Mouse (Mus musculus) liver, embryonic 18 days (tissue): ENCODE data around the gene Herpud1. TPM values are rescaled to one million over a fixed set of nuclear protein-coding genes. Genes with fewer than 3 reads are reported as not detected.

ENCODE experiments used
- polyA plus RNA-seq: library from polyadenylated mRNA; depleted of rRNA; stranded (reverse); fragments of >200 nt; gene quantifications from 2 replicates; pipeline ENCODE4 v1.2.3, GENCODE M21; 2012; rRNA removed

Gene Herpud1
- polyA plus RNA-seq: 225 and 236 TPM in 2 replicates

DNA sequence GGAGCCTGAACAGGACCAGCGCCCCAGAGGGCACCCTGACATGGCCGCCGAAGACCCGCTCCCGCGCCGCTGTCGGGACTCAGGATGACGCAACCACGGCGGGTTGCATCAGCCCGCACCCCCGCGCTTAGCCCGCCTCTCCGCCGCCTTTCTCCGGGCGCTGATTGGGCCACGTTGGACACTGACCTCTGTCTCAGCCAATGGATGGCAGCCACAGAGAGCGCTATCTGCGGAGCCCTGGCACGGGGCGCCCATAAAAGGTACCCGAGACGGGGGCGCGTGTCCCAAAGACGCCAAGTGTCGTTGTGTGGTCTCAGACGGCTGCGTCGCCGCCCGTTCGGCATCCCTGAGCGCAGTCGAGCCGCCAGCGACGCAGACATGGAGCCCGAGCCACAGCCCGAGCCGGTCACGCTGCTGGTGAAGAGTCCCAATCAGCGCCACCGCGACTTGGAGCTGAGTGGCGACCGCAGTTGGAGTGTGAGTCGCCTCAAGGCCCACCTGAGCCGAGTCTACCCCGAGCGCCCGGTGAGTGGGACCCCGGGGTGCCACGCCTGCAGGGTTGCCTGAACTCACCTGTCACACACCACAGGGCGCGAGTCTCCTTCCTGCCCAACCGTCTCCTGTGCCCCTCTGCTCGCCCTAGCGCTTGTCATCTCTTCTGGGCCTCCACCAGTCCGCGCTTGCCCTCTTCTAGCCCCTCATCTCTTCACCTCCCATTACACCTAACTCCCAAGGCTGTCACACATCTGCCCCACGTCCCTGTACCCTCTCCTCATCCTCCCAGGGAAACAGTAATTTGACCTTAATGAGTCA, at the start of gene Herpud1:
Gene Herpud1 (plus strand): TSS at position 225 of the 813 bp plus-strand sequence.

DNA sequence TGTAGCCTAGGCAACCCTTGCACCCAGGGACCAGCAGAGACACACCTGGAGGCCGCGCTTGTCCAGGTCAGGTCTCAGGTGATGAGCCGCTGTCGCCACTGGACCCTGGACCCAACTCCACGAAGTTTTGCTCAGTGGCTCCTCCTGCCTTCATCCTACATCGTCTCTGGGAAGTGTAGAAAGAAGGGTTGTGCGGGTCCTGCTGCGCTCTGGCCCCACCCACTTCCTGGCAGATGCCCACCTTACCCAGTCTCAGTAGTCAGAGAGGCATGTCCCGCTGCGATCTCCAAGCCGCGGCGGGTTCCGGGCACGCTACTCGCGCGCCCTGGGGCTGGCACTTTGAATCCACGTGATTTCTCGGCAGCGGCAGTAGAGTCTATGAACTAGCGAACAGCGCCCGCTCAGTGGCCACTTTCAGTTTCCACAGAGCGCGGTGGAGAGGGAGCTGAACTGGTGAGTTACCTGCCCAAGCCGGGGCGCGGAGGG, 47.8 kb downstream of the Herpud1 start, which contains the start of gene Nlrc5:
Gene Nlrc5 (plus strand): TSS at position 376 of the 486 bp plus-strand sequence.

Other genes starting within 250 kb of the Herpud1 start
- gene Mt4, start 249.2 kb upstream of the Herpud1 start, polyA plus RNA-seq: not detected in 2 replicates
- not detected in 2 replicates for gene Mt3, start 233.8 kb upstream of the Herpud1 start, polyA plus RNA-seq
- 484 and 1,170 TPM in 2 replicates for gene Mt2, start 213.8 kb upstream of the Herpud1 start, polyA plus RNA-seq
- 1,348 and 3,546 TPM in 2 replicates for gene Mt1, start 207.4 kb upstream of the Herpud1 start, polyA plus RNA-seq
- gene Nup93, start 171.9 kb upstream of the Herpud1 start, polyA plus RNA-seq: 13.2 and 14.5 TPM in 2 replicates
- gene Slc12a3, start 57.2 kb upstream of the Herpud1 start, polyA plus RNA-seq: 1.1 and 1.4 TPM in 2 replicates
- gene Nlrc5, start 47.9 kb downstream of the Herpud1 start, polyA plus RNA-seq: 1.5 and 2.5 TPM in 2 replicates
- gene Cpne2, start 146.6 kb downstream of the Herpud1 start, polyA plus RNA-seq: 5.0 TPM in 2 replicates
- 5.2 TPM in 2 replicates for gene Rspry1, start 215.5 kb downstream of the Herpud1 start, polyA plus RNA-seq
- 12.8 and 14.2 TPM in 2 replicates for gene Fam192a, start 215.6 kb downstream of the Herpud1 start, polyA plus RNA-seq